Mouse (Mus musculus) small intestine, adult 10 weeks (tissue): Measurements from ENCODE around the gene Slc10a6. TPM values are rescaled to one million over a fixed set of nuclear protein-coding genes. Genes with fewer than 3 reads are reported as not detected.

Experiments used
- polyA plus RNA-seq: library from polyadenylated mRNA; stranded (reverse); fragments of 350-450 nt; fragmentation: Illumina TruSeq; extraction: RNeasy Lipid Tissue Mini Kit (QIAGEN cat#74804); gene quantifications from one replicate; pipeline ENCODE4 v1.2.3, GENCODE M21; 2014; ENCODE audit warnings: low replicate concordance

The Slc10a6 gene
- 0.45 TPM for polyA plus RNA-seq

DNA sequence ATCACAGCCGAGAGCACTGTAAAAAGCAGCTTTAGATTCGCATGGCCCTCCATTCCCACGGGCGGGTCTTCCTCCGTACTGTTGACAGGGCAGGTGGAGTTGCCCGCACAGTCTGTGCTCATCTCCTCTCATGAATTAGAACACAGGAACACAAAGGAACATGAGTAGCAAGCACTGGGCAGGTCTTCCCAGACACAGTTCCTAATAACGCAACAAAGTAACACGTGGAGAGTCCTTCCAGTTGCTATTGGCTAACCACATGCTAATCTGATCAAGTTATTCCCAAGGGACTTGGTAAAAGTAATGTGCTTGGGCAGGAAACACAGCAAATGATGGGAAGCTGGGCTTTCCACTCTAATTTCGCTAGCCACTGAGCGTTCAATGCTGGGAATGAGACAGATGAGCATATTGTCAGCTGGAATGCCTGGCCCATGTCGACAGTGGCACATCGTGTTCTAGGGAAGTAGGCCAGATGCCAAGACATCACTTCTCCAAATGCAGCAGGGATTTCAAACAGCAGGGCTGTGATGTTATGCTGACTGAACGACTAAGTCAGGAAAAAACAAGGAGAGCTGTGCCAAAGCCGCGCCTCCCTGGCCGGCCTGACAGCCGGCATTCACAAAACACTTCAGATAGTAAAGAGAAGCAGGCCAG, at the start of gene Slc10a6:
TSS of gene Slc10a6 (minus strand) at position 293 of the 654 bp plus-strand sequence.

DNA sequence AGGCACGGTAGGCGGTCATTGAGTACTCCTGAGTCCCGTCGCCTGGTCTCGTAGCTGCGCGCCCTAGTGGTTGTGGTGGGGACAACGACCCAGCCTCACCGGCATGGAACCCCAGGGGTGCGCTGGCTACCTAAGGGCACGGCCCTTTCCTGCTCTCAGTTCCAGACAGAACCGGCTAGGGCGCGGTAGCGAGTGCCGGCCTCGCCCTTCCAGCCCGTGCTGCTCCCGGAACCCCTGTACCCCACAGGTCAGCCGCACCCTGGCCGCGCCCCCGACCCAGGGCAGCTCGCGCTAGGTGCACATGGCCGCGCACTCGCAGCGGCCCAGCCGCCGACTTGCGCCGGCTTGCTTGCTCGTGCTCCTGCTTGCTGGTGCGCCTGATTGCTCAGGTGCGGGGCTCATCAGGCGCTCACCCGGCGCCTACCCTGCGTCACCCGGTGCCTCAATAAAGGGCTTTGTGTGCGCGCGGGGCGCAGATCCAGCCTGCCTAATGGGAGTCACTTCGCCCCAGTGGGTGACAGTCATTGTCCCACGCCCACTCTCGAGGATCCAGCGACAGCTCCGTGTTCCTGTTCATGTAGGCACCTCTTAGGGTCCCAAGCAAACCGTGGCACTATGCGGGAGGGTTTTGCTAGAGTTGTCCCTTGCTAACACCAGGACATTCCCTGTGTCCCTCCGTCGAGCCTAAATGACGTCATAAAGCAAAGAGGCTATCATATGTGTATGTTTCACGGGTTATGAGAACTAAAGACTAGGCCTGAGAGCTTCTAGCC, 26.3 kb upstream of the Slc10a6 start, which contains the start of gene 1700016H13Rik:
TSS of gene 1700016H13Rik (minus strand) at position 665 of the 773 bp plus-strand sequence.

Other genes starting within 250 kb of the Slc10a6 start
- 0.71 TPM for gene Ptpn13, start 204.2 kb downstream of the Slc10a6 start, polyA plus RNA-seq
- gene 1700016H13Rik, start 26.6 kb upstream of the Slc10a6 start, polyA plus RNA-seq = not detected
- 18.0 TPM for gene Aff1, start 63.0 kb upstream of the Slc10a6 start, polyA plus RNA-seq